Mouse (Mus musculus) liver, embryonic 11.5 days (tissue): ENCODE measurements around the gene P3h1. TPM values are rescaled to one million over a fixed set of nuclear protein-coding genes. Genes with fewer than 3 reads are reported as not detected.

Experiments
- ATAC-seq: fragments of 200-750 bp; cut with Nextera tagmentation; replicated peaks from 2 replicates; pipeline ENCODE4 v1.8.0; 2017; ENCODE audit warnings: moderate number of reproducible peaks, mild to moderate bottlenecking, moderate TSS enrichment, moderate library complexity; ENCODE audit not compliant: low FRiP score
- DNase-seq: peaks from one replicate; pipeline ENCODE4 v3.0.0-alpha.2; 2017; ENCODE audit warnings: low spot score
- H3K27ac ChIP-seq: fragments of 300-500 bp; sonication (generic); 2 replicates; pipeline ENCODE4 v1.5.1; 2014; ENCODE audit warnings: mild to moderate bottlenecking, low read depth, low read length, control low read depth
- H3K27me3 ChIP-seq: fragments of 300-500 bp; sonication (generic); replicated peaks from 2 replicates; pipeline ENCODE4 v1.6.1; 2014; ENCODE audit warnings: low read length, mixed read lengths; ENCODE audit not compliant: control insufficient read depth, insufficient read depth
- H3K36me3 ChIP-seq: fragments of 300-500 bp; sonication (generic); 2 replicates; pipeline ENCODE4 v1.6.1; 2014; ENCODE audit warnings: mild to moderate bottlenecking, low read length, moderate library complexity, mixed read lengths; ENCODE audit not compliant: control insufficient read depth, insufficient read depth
- H3K4me1 ChIP-seq: fragments of 300-500 bp; sonication (generic); replicated peaks from 2 replicates; pipeline ENCODE4 v1.6.1; 2014; ENCODE audit warnings: low read length, mixed read lengths; ENCODE audit not compliant: control insufficient read depth, insufficient read depth
- H3K4me2 ChIP-seq: fragments of 300-500 bp; sonication (generic); 2 replicates; pipeline ENCODE4 v1.6.1; 2014; ENCODE audit warnings: mild to moderate bottlenecking, control low read depth, moderate library complexity
- H3K4me3 ChIP-seq: fragments of 300-500 bp; sonication (generic); 2 replicates; pipeline ENCODE4 v1.5.1; 2014; ENCODE audit warnings: low read depth, low read length, control low read depth
- H3K9ac ChIP-seq: fragments of 300-500 bp; sonication (generic); 2 replicates; pipeline ENCODE4 v1.6.1; 2014; ENCODE audit warnings: low read depth, low read length, control low read depth
- H3K9me3 ChIP-seq: fragments of 300-500 bp; sonication (generic); 2 replicates; pipeline ENCODE4 v1.6.1; 2016; ENCODE audit warnings: low read length, inconsistent platforms, mixed read lengths; ENCODE audit not compliant: control insufficient read depth
- WGBS: fragments of 180-500 bp; shearing (Covaris S2); extraction: QIAGEN DNeasy Blood & Tissue Kit; methylation state at CpG from one replicate; pipeline ENCODE4 v1.1.7; 2014; 5-methylcytosine and 5-hydroxymethylcytosine counted together
- polyA plus RNA-seq: library from polyadenylated mRNA; unstranded; fragments of >200 nt; fragmentation: Nextera tagmentation; extraction: Ambion mirVana; gene quantifications from 2 replicates; pipeline ENCODE4 v1.2.1, GENCODE M21; 2014

Gene P3h1
- polyA plus RNA-seq, 1 experiment from 2014 or later = 20.8 TPM

DNA sequence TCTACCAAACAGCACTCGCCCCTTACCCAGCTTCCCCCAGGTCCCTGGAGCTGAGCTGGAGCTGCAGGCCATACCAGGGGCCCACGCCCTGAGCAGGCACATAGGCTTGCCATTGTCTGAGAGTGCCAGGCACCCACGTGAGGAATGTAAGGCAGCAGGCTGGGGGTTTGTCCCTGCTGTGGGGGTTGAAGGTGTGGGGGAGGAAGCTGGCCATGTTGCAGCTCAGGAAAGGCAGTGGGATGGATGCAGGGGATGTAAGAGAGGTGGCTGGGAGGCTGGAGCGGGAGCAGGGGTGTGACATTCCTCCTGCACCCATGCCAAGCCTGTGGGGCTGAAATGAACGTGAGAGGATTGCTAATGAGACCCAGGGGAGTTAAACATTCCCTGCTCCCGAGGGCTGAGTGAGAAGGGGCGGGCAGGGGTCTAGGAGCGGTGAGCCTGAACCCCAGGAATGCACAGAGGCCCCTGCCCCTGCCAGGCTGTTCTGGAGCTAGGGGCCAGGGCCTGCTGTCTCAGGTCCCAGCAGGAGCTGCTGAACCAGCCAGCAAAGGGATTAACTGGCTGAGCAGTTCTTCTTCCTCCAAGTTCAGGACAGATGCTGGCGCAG is 21.4 kb downstream of the P3h1 start:
- DNase-seq = no peak
- Histone ChIP-seq H3K27me3 (no peaks in the 10 kb centered on the region), H3K4me2 (no peak overlapping the region), H3K4me1 (no peaks in the 10 kb centered on the region), H3K9ac (no peak overlapping the region), H3K27ac (no peak overlapping the region), H3K9me3 (no peaks in the 10 kb centered on the region), H3K36me3 (no peaks in the 10 kb centered on the region), H3K4me3 (no peak overlapping the region)
- 60% methylated on average over 9 of the region's 9 CpGs for WGBS
- no peak for ATAC-seq

DNA sequence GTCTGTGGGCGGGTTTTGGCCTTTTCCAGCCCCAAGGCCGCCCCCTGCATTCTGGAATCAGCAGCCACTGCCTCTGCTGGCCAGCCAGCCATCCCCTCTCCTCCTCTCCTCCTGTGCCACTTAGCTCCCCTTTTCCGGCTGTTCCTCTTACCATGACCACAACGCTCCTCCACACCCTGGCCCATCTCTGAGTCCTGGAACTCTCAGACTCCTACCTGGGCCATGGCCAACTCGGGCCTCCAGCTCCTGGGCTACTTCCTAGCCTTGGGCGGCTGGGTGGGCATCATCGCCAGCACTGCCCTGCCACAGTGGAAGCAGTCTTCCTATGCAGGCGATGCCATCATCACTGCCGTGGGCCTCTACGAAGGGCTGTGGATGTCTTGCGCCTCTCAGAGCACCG is 22.6 kb downstream of the P3h1 start, which contains the start of gene Cldn19:
Cldn19 (plus strand) TSS at position 64 of the 400 bp plus-strand sequence.
- WGBS = 77% methylated on average over 12 of the region's 12 CpGs
- Histone ChIP-seq H3K9ac (no peak within 1 kb of the TSS), H3K4me2 (no peak within 1 kb of the TSS), H3K27ac (no peak within 1 kb of the TSS), H3K4me1 (0 out of 2 replicates have a peak, but pooled peaks cover 2% of the 10 kb centered on the region), H3K27me3 (no peaks in the 10 kb centered on the region), H3K4me3 (no peak within 1 kb of the TSS), H3K36me3 (no peaks in the 10 kb centered on the region), H3K9me3 (no peaks in the 10 kb centered on the region)
- no peak for DNase-seq
- ATAC-seq = no peak

DNA sequence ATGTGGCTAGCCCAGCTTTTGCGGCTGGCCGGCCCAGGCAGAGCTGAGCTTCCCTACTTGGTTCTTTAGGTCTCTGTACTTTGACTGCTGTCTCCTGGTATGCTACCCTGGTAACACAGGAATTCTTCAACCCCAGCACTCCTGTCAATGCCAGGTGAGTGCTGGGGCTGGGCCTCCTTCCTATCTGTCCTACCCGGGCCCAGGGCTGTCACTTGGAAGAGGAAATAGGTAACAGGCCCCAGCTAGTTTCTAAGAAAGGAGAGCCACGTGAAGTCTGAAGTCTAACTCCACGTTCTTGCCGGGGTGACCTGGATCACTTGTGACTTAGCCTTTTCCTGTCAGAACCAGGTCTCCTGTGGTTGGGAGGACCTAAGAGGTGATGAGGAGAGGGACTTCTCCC is 24.4 kb downstream of the P3h1 start:
- Histone ChIP-seq H3K4me2 (no peak overlapping the region), H3K36me3 (no peaks in the 10 kb centered on the region), H3K4me3 (no peak overlapping the region), H3K4me1 (0 out of 2 replicates have a peak, but pooled peaks cover 2% of the 10 kb centered on the region), H3K27ac (no peak overlapping the region), H3K9me3 (no peaks in the 10 kb centered on the region), H3K9ac (no peak overlapping the region), H3K27me3 (no peaks in the 10 kb centered on the region)
- WGBS = 68% methylated on average over 6 of the region's 6 CpGs
- DNase-seq (no peak), ATAC-seq (no peak)

DNA sequence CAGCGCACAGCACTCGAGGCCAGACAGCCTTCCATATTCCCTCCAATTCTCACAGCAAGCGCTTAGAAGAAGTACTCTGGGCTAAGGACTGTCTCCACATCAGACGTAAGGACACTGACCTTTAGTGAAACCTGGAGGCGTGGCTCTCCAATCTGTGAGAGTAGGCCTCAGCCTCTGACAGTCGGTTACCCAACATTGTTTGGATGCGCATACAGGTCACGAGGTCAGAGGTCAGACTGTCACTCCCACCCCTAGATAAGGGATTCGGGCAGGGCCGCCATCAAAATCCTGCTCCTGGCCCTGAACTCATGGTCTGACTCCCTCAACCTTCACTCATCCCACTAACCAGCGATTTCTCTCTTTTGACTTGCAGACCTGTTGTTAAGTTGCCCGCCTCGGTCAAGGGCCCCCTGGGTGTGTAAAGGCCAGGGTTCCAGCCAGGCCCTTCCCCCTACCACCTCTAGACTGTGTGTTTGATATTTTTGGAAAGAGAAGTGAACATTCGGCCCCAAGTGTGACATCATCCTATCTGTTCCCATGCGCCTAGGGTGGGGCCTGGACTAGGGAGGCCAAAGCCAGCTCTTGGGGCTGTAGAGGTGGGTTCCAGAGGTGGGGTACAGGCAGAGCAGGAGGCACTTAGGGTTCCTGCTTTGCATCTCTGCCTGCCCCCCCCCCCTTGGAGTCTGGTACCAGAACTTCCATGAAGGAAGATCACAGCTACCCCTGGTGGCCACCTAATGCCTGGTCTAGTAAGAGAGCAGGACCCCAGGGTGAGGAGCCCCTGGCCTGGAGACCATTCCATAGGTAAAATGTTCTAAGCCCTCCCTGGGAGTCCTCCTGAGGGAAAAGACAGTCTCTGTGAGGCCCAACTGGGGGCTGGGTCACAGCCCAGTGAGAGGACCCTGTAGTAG is 26.9 kb downstream of the P3h1 start:
- no peaks in the 10 kb centered on the region for H3K36me3 ChIP-seq
- 0 out of 2 replicates have a peak, but pooled peaks cover 2% of the 10 kb centered on the region for H3K4me1 ChIP-seq
- H3K4me3 ChIP-seq = no peak overlapping the region
- no peak overlapping the region for H3K9ac ChIP-seq
- no peak for DNase-seq
- H3K9me3 ChIP-seq = no peaks in the 10 kb centered on the region
- H3K27me3 ChIP-seq = no peaks in the 10 kb centered on the region
- no peak overlapping the region for H3K4me2 ChIP-seq
- WGBS = 69% methylated on average over 15 of the region's 15 CpGs
- H3K27ac ChIP-seq = no peak overlapping the region
- no peak; the same call in 1 of the 2 replicates for ATAC-seq

DNA sequence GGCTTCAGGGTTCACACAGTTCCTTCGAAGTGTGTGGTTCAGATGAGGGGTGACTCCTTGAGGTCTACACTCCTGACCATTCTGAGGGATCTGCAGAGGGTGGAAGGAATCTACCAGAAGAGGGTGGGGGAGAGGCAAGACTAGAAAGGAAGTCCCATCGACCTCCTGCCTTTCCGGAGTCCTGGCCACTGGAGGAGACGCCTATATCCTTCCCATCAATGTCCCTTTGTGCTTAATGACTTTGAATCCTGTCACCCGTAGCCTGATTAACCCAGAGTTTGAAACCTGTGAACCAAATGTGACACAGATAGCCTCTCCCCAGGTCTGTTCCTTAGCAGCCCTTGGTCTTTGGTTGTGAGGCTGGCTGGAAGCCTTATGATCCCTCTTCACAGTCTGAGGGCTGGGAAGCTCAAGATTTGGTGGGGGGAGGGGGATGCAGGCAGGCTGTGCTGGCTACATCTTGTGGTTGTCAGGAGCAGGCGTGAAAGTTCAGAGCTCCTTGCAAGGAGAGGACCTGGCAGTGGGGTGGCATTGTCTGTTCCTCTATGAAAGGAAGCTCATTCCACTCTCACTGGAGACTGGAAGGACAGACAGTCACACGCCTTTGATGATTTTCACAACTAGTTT is 28.5 kb downstream of the P3h1 start:
- no peak overlapping the region for H3K4me3 ChIP-seq
- 34% methylated on average over 7 of the region's 7 CpGs for WGBS
- ATAC-seq = no peak
- H3K9ac ChIP-seq = no peak overlapping the region
- H3K36me3 ChIP-seq = no peaks in the 10 kb centered on the region
- H3K4me1 ChIP-seq = 0 out of 2 replicates have a peak, but pooled peaks cover 2% of the 10 kb centered on the region
- no peak overlapping the region for H3K4me2 ChIP-seq
- H3K9me3 ChIP-seq = no peaks in the 10 kb centered on the region
- H3K27ac ChIP-seq = no peak overlapping the region
- H3K27me3 ChIP-seq = no peaks in the 10 kb centered on the region
- no peak for DNase-seq

DNA sequence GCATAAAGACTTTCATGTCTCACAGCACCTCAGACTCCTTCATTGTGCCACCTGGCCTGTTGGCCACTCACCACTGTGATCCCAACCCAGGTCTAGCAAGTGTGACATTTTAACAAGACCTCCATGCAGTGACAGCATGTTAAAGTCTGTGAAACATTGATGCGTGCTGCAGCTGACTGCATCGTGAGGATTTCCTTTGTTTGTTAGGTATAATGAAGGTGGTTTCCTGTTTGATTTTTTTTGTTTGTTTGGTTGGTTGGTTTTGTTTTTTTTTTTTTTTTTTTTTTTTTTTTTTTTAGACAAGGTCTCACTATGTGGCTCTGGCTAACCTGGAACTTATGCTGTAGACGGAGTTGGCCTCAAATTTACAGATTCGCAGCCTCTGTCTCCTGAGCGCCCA is 29.8 kb downstream of the P3h1 start:
- Histone ChIP-seq H3K9me3 (no peaks in the 10 kb centered on the region), H3K4me3 (no peak overlapping the region), H3K4me1 (0 out of 2 replicates have a peak, but pooled peaks cover 2% of the 10 kb centered on the region), H3K36me3 (no peaks in the 10 kb centered on the region), H3K27me3 (no peaks in the 10 kb centered on the region), H3K27ac (no peak overlapping the region), H3K4me2 (no peak overlapping the region), H3K9ac (no peak overlapping the region)
- DNase-seq (no peak), ATAC-seq (no peak)
- 84% methylated on average over 5 of the region's 5 CpGs for WGBS

DNA sequence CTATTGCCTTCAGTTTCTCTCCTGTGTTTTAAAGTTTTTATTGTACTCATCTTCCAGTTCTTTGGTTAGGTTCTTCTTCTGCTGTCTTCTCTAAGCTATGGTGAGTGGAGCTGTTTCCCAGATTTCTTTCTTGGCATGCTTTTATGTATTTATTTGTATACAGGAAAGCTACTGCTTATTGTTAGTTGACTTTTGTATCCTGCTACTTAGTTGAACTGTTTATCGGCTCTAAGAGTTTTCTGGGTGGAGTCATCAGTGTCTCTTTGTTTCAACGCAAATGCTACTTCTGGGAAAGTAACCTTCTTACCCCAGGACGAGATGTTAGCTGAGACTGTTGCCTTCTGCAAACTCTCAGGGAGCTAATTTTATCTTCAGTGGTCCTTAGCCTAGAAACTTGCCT is 30.7 kb downstream of the P3h1 start:
- Histone ChIP-seq H3K4me3 (no peak overlapping the region), H3K4me2 (no peak overlapping the region), H3K9me3 (no peaks in the 10 kb centered on the region), H3K4me1 (peaks cover 2% of the 10 kb centered on the region; the same call in 1 of the 2 replicates), H3K9ac (no peak overlapping the region), H3K36me3 (no peaks in the 10 kb centered on the region), H3K27ac (no peak overlapping the region), H3K27me3 (no peaks in the 10 kb centered on the region)
- ATAC-seq (no peak), DNase-seq (no peak)
- 71% methylated on average over 3 of the region's 3 CpGs for WGBS

DNA sequence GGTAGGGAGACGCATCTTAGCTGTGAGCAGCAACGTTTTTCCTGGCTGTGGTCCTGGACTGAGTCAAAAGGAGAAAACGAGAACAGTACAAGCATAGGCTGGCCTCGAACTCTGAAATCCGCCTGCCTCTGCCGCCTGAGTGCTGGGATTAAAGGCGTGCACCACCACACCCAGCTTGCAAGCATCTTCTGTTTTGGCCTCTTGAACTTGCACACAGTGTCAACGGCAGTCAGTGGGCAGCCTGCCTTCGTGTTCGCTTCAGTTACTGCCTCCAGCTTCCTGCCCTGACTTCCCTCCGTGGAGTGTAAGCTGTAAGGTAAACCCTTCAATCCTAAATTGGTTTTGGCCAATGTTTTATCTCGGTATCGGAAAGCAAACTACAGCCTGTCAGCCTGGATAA is 33.9 kb downstream of the P3h1 start:
- Histone ChIP-seq H3K27ac (no peak overlapping the region), H3K4me2 (no peak overlapping the region), H3K36me3 (peaks cover 11% of the 10 kb centered on the region; the same call in 1 of the 2 replicates), H3K27me3 (no peaks in the 10 kb centered on the region), H3K9me3 (no peaks in the 10 kb centered on the region), H3K4me1 (no peaks in the 10 kb centered on the region; the same call in 1 of the 2 replicates), H3K9ac (no peak overlapping the region), H3K4me3 (no peak overlapping the region)
- WGBS = 66% methylated on average over 13 of the region's 13 CpGs
- DNase-seq (no peak), ATAC-seq (no peak)
